Comparison of ENCODE assay signal across 19 mouse cellular contexts in genomic region chr17:16486355-16486754, GRCm38 (mm10).
A peak's percentile ranks its signal among the peaks of the same experiment; 100 is the strongest.
DNase-seq lines count a peak whose midpoint lies in the region; TF ChIP-seq lines count a peak whose summit lies in the region.
"Had no signal": no experiment of that assay in that cellular context is flagged by ENCODE, and none has a peak within 500 bp of the region (broad histone marks: within the 10 kb centered on the region; RNA-seq: fewer than 3 reads in every experiment).

No protein-coding gene starts in this region.

- peak; percentile 23 for DNase-seq in adrenal gland, postnatal 10 days
- no peak for DNase-seq in adrenal gland, adult 2 months
- DNase-seq in heart, adult 9 months (ENCODE audit: low spot score in 2 of 2) = peak; percentile 2 to 5
- no peak for DNase-seq in heart, postnatal 25 days (ENCODE audit: low spot score)
- no peak for DNase-seq in left cerebral cortex, postnatal 14 days (ENCODE audit: low spot score in 2 of 2)
- no peak for DNase-seq in layer of hippocampus, adult 9-10 months (ENCODE audit: low spot score)
- DNase-seq: cerebellum, adult 2 months; cerebellum, postnatal 10 days; embryo, embryonic 11 days; heart, adult 2 months; heart, postnatal 4 days; kidney, adult 11 months; kidney, adult 9 months had no signal

- H3K27ac ChIP-seq in bone marrow macrophage, adult 2 months (ENCODE audit: insufficient read depth, low read depth, low read length) = peak overlapping the region; percentile 51
- H3K27ac ChIP-seq: embryonic facial prominence, embryonic 15.5 days; forebrain, embryonic 10.5 days; heart, adult 2 months; heart, embryonic 13.5 days; hindbrain, embryonic 12.5 days had no signal

- intact Hi-C loops in heart, postnatal 25 days (cut with DNase I) = no loop called here
- intact Hi-C loops in left cerebral cortex, postnatal 14 days (cut with DNase I) = no loop called here

- no peak overlapping the region for H3K4me3 ChIP-seq in bone marrow macrophage, adult 2 months (ENCODE audit: insufficient read depth, low read length)
- H3K4me3 ChIP-seq: embryonic facial prominence, embryonic 15.5 days; erythroblast, embryonic 14.5 days; forebrain, embryonic 10.5 days; heart, adult 2 months; heart, embryonic 13.5 days; hindbrain, embryonic 12.5 days had no signal

- no peak for TF ChIP-seq CTCF in bone marrow macrophage, adult 2 months (IDR thresholded peaks at IDR 0.05; ENCODE audit: low read depth, low read length)

- TF ChIP-seq POLR2A in bone marrow macrophage, adult 2 months (IDR thresholded peaks at IDR 0.05; ENCODE audit: borderline replicate concordance, low read depth, low read length) = no peak

- H3K4me1 ChIP-seq in bone marrow macrophage, adult 2 months (ENCODE audit: control insufficient read depth, insufficient read depth, low read length) = peaks cover 6% of the 10 kb centered on the region
- H3K4me1 ChIP-seq: embryonic facial prominence, embryonic 15.5 days; forebrain, embryonic 10.5 days; heart, embryonic 13.5 days; hindbrain, embryonic 12.5 days had no signal

Comparison
In these comparisons a context has a peak if more than half of its experiments do, and no peak if none do; other contexts are left out.
1. DNase-seq: peak in adrenal gland, postnatal 10 days (single experiment) and heart, adult 9 months (2 of 2); none in adrenal gland, adult 2 months (single experiment), heart, postnatal 25 days (single experiment), left cerebral cortex, postnatal 14 days (0 of 2) and layer of hippocampus, adult 9-10 months (single experiment).